Mouse (Mus musculus) urinary bladder, postnatal 4 days (tissue): ENCODE measurements around the gene Cerkl.

Source experiments
- DNase-seq, 2 experiments: peaks; one replicate each; pipeline ENCODE4 v3.0.0; 2021 to 2022; ENCODE audit warnings: low spot score in 2 of 2

The Cerkl gene

GRCm38 (mm10) chr2:79372486-79373200, 83.9 kb downstream of the Cerkl start:
- DNase-seq = no peak

- DNase-seq = no peak
Observed at GRCm38 (mm10) chr2:79372154-79372467, 84.5 kb downstream of the Cerkl start.

DNA sequence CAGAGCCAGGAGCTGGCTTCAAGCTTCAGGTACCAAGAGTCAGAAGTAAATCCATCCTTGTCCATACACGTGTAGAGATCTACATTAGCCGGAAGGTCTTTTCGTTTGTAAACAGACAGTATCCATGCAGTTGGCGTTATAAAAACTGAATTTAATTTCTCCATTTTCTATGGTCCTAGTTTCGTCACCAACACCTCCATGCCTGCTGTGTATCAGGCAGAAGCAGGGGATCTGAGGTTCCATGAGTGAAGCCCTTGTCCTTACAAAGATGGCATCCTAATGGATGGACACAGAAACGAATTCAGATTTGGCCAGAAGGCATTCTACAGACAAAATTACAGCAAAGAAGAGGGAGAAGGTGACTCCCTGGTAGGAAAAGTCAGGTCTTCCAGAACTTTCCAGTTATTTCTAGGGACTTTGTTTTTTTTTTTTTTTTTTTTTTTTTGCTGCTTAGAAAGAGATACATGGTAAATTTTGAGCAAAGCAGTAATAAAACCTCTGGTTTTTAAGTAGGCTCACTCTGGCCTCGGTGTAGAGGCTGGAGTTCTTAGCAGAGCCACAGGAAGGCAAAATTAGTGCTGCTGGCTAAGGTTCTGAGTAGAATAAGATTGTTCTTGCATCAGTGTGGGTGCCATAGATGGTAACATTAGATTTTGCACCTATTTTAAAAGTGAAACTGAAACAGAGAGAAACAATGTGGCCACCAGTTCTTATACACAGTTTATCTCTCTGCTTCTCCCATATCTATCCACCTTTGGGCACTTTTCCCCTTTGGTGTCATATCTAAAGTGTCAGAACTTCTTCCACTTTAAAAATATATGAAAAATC, 85.0 kb downstream of the Cerkl start:
- no peak for DNase-seq

- no peak for DNase-seq
Observed at GRCm38 (mm10) chr2:79370711-79371312, 85.8 kb downstream of the Cerkl start.

GRCm38 (mm10) chr2:79369905-79370304, 86.7 kb downstream of the Cerkl start:
- DNase-seq = no peak

- no peak for DNase-seq
Observed at GRCm38 (mm10) chr2:79369061-79369524, 87.5 kb downstream of the Cerkl start.

DNA sequence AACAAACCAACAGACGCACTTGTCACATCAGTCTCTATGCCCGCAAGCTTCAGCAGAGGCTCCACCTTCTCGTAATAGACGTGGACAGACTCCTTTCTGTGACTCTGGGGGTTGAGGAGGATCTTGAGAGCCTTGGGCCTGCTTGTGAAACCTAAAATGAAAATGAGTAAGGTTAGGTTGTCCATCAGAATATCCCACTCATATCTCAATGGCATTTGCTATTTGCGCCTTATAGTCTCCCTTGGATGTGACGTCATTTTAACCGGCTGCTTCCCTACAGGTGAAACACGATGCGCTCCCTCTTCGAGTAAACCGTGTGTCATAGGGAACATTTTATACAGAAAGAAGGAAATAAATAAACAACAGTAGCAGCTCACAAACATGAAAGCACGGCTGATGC, 87.9 kb downstream of the Cerkl start:
- DNase-seq = no peak

DNA sequence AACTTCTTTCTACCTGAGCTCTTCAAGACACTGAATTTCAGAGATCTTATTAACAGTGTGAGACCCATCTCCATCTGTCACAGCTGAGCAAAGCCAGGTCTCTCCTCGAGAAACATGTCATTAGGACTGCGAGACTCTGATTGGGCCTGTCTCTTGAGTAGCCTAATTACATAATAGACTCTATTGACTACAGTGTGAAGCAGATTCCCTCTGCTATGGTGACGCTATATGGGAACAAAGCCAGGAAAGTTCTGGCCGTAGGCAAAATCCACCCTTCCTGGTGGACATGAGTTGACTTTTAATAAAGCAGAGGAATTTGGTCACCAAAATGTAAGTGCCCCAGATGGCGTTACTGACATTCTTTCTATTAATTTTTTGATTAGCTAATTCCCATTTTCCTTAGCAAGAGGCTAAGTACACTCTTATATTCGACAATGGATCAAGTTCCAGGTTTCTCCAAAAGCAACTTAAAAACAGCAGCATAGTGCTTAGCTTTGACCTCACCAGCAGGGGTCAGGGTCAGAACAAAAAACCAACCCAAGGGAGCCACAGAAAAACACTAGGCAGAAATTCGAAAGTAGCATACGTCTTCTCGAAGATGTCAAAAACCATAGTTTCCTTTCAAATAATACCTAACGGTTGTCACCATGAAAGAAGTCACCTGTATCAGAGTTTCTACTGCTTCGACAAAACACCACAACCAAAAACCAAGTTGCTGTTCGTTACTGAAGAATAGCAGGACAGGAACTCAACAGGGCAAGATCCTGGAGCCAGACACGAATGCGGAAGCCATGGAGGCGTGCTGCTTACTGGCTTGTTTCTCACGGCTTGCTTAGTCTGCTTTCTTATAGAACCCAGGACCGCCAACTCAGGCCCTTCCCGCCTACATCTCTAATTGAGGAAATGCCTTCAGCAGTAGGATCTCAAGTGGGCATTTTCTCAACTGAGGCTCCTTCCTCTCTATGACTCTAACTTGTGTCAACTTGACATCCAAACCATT, 88.8 kb downstream of the Cerkl start:
- DNase-seq = no peak

- no peak for DNase-seq
Observed at GRCm38 (mm10) chr2:79363920-79364319, 92.7 kb downstream of the Cerkl start.

DNA sequence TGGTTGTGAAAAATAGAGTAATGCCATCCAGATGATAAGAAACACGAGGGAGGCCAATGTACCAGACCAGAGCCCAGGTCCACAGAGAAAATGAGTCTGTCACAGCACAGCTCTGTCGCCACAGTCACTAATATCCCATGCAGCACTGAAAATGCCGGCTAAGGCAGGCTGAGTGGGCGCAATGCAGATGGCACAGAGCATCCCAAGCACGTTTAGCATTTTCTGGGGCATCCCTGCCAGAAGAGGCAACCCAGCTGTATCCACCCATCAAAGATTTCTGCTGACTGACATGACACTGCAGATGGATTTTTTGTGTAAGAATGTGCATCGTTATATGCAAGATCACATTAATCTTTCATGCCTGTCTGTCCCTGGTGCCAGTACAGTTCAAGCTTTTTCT, 94.6 kb downstream of the Cerkl start:
- DNase-seq = no peak

- DNase-seq = no peak
Observed at GRCm38 (mm10) chr2:79357835-79358234, 98.8 kb downstream of the Cerkl start.

DNA sequence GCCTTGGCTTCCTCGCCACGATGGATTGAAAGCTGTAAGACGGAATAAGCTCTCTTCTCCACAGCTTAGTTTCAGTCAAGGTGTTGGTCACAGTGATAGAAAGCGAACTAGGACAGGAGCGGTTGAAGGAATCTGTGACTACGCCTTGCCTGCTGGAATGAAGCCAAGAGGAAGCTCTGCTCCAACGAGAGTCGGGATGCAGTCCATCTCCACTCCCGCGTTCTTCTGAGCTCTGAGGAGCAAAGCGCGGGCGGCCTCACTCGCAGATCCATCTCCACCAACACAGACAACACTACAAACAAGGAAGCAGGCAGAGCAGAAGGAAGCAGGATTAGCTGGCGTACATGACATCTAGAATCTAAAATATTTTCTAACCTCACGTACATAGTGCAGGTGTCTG, 101.8 kb downstream of the Cerkl start:
- no peak for DNase-seq

DNA sequence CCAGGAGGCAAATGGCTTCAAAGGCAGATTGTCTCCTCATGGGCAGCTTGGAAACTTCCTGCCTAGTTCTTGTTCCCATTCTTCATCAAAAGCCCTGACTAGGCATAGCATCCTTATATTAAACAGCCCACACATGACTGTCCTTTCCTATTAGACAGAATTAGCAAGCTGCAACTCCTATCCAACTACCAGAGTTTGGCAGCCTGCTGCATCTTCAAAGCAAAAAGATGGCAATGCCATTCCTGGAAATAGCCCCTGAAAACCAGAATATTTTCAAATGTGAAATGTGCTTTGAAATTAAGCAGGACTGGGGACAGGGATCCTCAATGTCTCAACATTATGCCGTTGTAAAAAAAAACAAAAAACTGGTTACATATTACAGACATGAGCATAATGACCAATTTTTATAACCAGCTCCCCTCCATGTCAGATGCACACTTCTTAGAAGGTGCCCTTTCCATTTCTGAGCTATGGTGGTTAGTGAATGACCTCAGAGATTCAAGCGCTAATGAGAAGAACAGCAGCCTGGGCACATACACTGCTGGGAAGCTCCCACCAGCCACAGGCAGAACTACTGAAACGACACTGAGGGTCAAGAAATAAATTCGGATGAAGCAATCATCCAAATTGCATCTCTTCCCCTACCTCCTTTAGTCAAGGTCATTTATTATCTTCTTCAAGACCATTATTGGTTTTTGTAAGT, 104.3 kb downstream of the Cerkl start:
- no peak for DNase-seq

DNA sequence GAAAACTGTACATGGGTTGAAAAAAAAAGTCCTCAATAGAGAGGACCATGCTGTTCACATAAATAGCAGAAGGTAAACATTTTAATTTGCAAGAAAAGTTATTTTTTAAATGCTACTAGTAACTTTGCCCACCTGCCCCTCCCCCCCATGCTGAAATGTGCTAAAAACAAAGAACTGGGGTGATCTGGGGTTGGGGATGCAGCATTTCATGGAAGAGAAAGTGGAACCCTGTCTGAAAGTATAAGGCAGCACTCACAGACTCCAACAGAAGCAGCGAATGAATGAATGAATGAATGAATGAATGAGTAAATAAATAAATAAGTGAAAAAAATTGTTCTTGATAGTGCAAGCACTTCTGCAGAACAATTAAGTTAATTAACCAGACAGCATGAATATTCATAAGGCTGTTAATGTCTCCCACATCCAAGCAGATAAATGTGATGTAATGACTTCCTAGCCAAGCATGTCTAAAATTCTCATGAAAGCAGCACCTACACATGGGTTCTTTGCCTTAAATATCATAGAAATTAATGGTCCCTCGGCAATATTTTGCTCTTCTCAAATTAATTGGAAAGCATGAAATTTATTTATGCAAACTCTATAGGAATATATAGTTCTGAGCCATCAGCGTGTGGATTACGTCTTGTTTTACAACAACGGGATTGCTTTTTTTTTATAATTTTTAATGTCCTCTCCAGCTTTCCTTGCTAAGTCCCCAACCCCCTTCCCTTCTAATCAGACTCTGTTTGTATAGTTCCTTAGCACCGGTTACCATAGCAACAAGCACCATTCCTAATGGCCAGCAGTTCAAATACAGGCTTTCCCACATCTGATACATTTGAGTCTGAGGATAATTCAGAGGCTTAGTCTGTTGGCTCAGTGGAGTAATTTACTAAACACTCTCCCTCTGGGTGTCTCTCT, 105.1 kb downstream of the Cerkl start:
- DNase-seq = no peak

DNA sequence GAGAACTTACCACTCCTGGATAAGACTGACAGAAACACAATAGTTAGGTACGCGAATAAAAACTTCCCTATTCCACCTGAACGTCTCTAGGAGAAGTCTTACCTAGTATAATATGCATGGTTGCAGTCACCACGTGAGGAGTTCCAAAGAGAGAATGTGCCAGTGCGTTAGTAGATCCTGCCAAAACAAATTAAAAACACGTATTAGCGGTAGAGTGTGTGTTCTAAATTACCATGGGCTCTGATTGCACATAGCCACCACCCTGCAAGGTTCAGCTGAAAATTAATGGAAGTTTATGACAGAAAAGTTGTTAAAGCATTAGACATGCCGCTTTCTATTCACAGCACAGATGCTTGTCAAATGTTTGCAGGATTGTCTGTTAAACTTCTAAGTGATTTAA, 113.5 kb downstream of the Cerkl start:
- DNase-seq = no peak

GRCm38 (mm10) chr2:79339003-79339402, 117.6 kb downstream of the Cerkl start:
- DNase-seq = no peak

- no peak for DNase-seq
Observed at GRCm38 (mm10) chr2:79336141-79336540, 120.4 kb downstream of the Cerkl start.

DNA sequence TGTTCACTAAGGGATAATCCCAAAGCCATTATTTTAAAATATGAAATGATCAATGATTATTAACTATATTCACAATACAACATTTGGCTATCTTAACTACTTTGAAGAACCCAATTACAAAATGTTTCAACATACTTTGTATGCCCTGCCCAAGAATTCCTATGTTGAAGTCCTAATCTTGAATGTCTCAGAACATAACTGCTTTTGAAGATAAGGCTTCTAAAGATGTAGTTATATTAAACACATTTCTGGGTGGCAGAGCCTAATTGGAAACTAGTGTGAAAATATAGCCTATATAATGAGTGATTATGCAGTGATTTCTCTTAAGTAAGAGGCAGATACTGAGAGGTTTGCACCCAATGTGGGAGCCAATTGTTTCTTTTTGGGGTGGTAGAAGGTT, 121.9 kb downstream of the Cerkl start:
- no peak for DNase-seq

GRCm38 (mm10) chr2:79328079-79328478, 128.5 kb downstream of the Cerkl start:
- DNase-seq = no peak
